Mouse (Mus musculus): ENCODE results near the gene Dnajb4. TPM values are rescaled to one million over a fixed set of nuclear protein-coding genes. Genes with fewer than 3 reads are reported as not detected.

Gene Dnajb4
- polyA plus RNA-seq, 1 experiment = not detected

GRCm38 (mm10) chr3:152190679-152191477, 19.2 kb downstream of the Dnajb4 start:
- no peak overlapping the region for H3K4me3 ChIP-seq (ENCODE audit: insufficient read depth, low read depth, low read length)

GRCm38 (mm10) chr3:152189306-152189705, 20.8 kb downstream of the Dnajb4 start:
- Histone ChIP-seq H3K4me3 (ENCODE audit: insufficient read depth, low read depth, low read length) (no peak overlapping the region), H3K4me1 (ENCODE audit: control insufficient read depth, insufficient read depth, low read length) (peaks cover 5% of the 10 kb centered on the region; the same call in 1 of the 2 replicates), H3K27ac (ENCODE audit: insufficient read depth, low read depth, low read length) (no peak overlapping the region)
- WGBS = 78% methylated on average over 4 of the region's 4 CpGs
- no peak for TF ChIP-seq CTCF (IDR thresholded peaks at IDR 0.05; ENCODE audit: insufficient read depth, low read depth, low read length)
- TF ChIP-seq POLR2A (IDR thresholded peaks at IDR 0.05; ENCODE audit: insufficient read depth, low read depth, low read length) = no peak

More at GRCm38 (mm10) chr3:152190679-152191477, 19.2 kb downstream of the Dnajb4 start:
- WGBS = 77% methylated on average over 9 of the region's 9 CpGs
- H3K27ac ChIP-seq (ENCODE audit: insufficient read depth, low read depth, low read length) = no peak overlapping the region
- peaks cover 5% of the 10 kb centered on the region; the same call in 1 of the 2 replicates for H3K4me1 ChIP-seq (ENCODE audit: control insufficient read depth, insufficient read depth, low read length)
- TF ChIP-seq CTCF (IDR thresholded peaks at IDR 0.05; ENCODE audit: insufficient read depth, low read depth, low read length) (no peak), POLR2A (IDR thresholded peaks at IDR 0.05; ENCODE audit: insufficient read depth, low read depth, low read length) (no peak)

- 87% methylated on average over 6 of the region's 6 CpGs for WGBS
- H3K4me1 ChIP-seq (ENCODE audit: control insufficient read depth, insufficient read depth, low read length) = peaks cover 2% of the 10 kb centered on the region; the same call in 1 of the 2 replicates
- no peak overlapping the region for H3K27ac ChIP-seq (ENCODE audit: insufficient read depth, low read depth, low read length)
- TF ChIP-seq CTCF (IDR thresholded peaks at IDR 0.05; ENCODE audit: insufficient read depth, low read depth, low read length) (no peak), POLR2A (IDR thresholded peaks at IDR 0.05; ENCODE audit: insufficient read depth, low read depth, low read length) (no peak)
- H3K4me3 ChIP-seq (ENCODE audit: insufficient read depth, low read depth, low read length) = no peak overlapping the region
Observed at GRCm38 (mm10) chr3:152186106-152186505, 24.0 kb downstream of the Dnajb4 start.

- TF ChIP-seq POLR2A (IDR thresholded peaks at IDR 0.05; ENCODE audit: insufficient read depth, low read depth, low read length) = no peak
- TF ChIP-seq CTCF (IDR thresholded peaks at IDR 0.05; ENCODE audit: insufficient read depth, low read depth, low read length) = no peak
- WGBS = 68% methylated on average over 9 of the region's 9 CpGs
- H3K4me3 ChIP-seq (ENCODE audit: insufficient read depth, low read depth, low read length) = no peak overlapping the region
- no peak overlapping the region for H3K27ac ChIP-seq (ENCODE audit: insufficient read depth, low read depth, low read length)
- H3K4me1 ChIP-seq (ENCODE audit: control insufficient read depth, insufficient read depth, low read length) = no peaks in the 10 kb centered on the region
Observed at GRCm38 (mm10) chr3:152183522-152183921, 26.6 kb downstream of the Dnajb4 start.

GRCm38 (mm10) chr3:152180624-152181023, 29.5 kb downstream of the Dnajb4 start:
- Histone ChIP-seq H3K4me3 (ENCODE audit: insufficient read depth, low read depth, low read length) (no peak overlapping the region), H3K27ac (ENCODE audit: insufficient read depth, low read depth, low read length) (no peak overlapping the region), H3K4me1 (ENCODE audit: control insufficient read depth, insufficient read depth, low read length) (no peaks in the 10 kb centered on the region)
- TF ChIP-seq POLR2A (IDR thresholded peaks at IDR 0.05; ENCODE audit: insufficient read depth, low read depth, low read length) (no peak), CTCF (IDR thresholded peaks at IDR 0.05; ENCODE audit: insufficient read depth, low read depth, low read length) (no peak)
- WGBS = 94% methylated on average over 4 of the region's 4 CpGs

GRCm38 (mm10) chr3:152179285-152179684, 30.8 kb downstream of the Dnajb4 start:
- WGBS = 71% methylated on average over 1 of the region's 1 CpGs
- TF ChIP-seq CTCF (IDR thresholded peaks at IDR 0.05; ENCODE audit: insufficient read depth, low read depth, low read length) (no peak), POLR2A (IDR thresholded peaks at IDR 0.05; ENCODE audit: insufficient read depth, low read depth, low read length) (no peak)
- Histone ChIP-seq H3K4me3 (ENCODE audit: insufficient read depth, low read depth, low read length) (no peak overlapping the region), H3K27ac (ENCODE audit: insufficient read depth, low read depth, low read length) (no peak overlapping the region), H3K4me1 (ENCODE audit: control insufficient read depth, insufficient read depth, low read length) (no peaks in the 10 kb centered on the region)

- H3K4me1 ChIP-seq (ENCODE audit: control insufficient read depth, insufficient read depth, low read length) = no peaks in the 10 kb centered on the region
- no peak overlapping the region for H3K4me3 ChIP-seq (ENCODE audit: insufficient read depth, low read depth, low read length)
- 89% methylated on average over 4 of the region's 4 CpGs for WGBS
- no peak overlapping the region for H3K27ac ChIP-seq (ENCODE audit: insufficient read depth, low read depth, low read length)
- no peak for TF ChIP-seq CTCF (IDR thresholded peaks at IDR 0.05; ENCODE audit: insufficient read depth, low read depth, low read length)
- TF ChIP-seq POLR2A (IDR thresholded peaks at IDR 0.05; ENCODE audit: insufficient read depth, low read depth, low read length) = no peak
Observed at GRCm38 (mm10) chr3:152178816-152179215, 31.3 kb downstream of the Dnajb4 start.

- no peak overlapping the region for H3K4me3 ChIP-seq (ENCODE audit: insufficient read depth, low read depth, low read length)
- WGBS = 94% methylated on average over 7 of the region's 7 CpGs
- H3K4me1 ChIP-seq (ENCODE audit: control insufficient read depth, insufficient read depth, low read length) = no peaks in the 10 kb centered on the region
- H3K27ac ChIP-seq (ENCODE audit: insufficient read depth, low read depth, low read length) = no peak overlapping the region
- TF ChIP-seq CTCF (IDR thresholded peaks at IDR 0.05; ENCODE audit: insufficient read depth, low read depth, low read length) = no peak
- TF ChIP-seq POLR2A (IDR thresholded peaks at IDR 0.05; ENCODE audit: insufficient read depth, low read depth, low read length) = no peak
Observed at GRCm38 (mm10) chr3:152172322-152172935, 37.7 kb downstream of the Dnajb4 start.

GRCm38 (mm10) chr3:152171862-152172261, 38.2 kb downstream of the Dnajb4 start:
- H3K27ac ChIP-seq (ENCODE audit: insufficient read depth, low read depth, low read length) = no peak overlapping the region
- WGBS = 83% methylated on average over 7 of the region's 7 CpGs
- peaks cover 5% of the 10 kb centered on the region for H3K4me1 ChIP-seq (ENCODE audit: control insufficient read depth, insufficient read depth, low read length)
- TF ChIP-seq POLR2A (IDR thresholded peaks at IDR 0.05; ENCODE audit: insufficient read depth, low read depth, low read length) (no peak), CTCF (IDR thresholded peaks at IDR 0.05; ENCODE audit: insufficient read depth, low read depth, low read length) (no peak)
- H3K4me3 ChIP-seq (ENCODE audit: insufficient read depth, low read depth, low read length) = no peak overlapping the region
